Mouse (Mus musculus): ENCODE data around the gene Il6ra. TPM values are rescaled to one million over a fixed set of nuclear protein-coding genes. Genes with fewer than 3 reads are reported as not detected.

Gene Il6ra
- polyA plus RNA-seq, 1 experiment from 2014 or later, result 0.54 TPM

Other genes with a start within 250 kb of the Il6ra start
- gene Adar, start 198.2 kb downstream of the Il6ra start, polyA plus RNA-seq (2015; fragmentation: Nextera tagmentation; extraction: Ambion mirVana), result 30.0 and 33.4 TPM in 2 replicates
- gene Chrnb2, start 148.6 kb downstream of the Il6ra start, polyA plus RNA-seq (2015; fragmentation: Nextera tagmentation; extraction: Ambion mirVana), result 27.7 and 29.5 TPM in 2 replicates
- gene Ube2q1, start 139.6 kb downstream of the Il6ra start, polyA plus RNA-seq (2015; fragmentation: Nextera tagmentation; extraction: Ambion mirVana), result 11.3 TPM in 2 replicates
- 1.4 and 1.6 TPM in 2 replicates for gene She, start 81.8 kb downstream of the Il6ra start, polyA plus RNA-seq (2015; fragmentation: Nextera tagmentation; extraction: Ambion mirVana)
- gene Atp8b2, start 50.3 kb upstream of the Il6ra start, polyA plus RNA-seq (2015; fragmentation: Nextera tagmentation; extraction: Ambion mirVana), result 11.0 and 14.1 TPM in 2 replicates
- 134 and 145 TPM in 2 replicates for gene Hax1, start 85.6 kb upstream of the Il6ra start, polyA plus RNA-seq (2015; fragmentation: Nextera tagmentation; extraction: Ambion mirVana)
- 220 and 232 TPM in 2 replicates for gene 4933434E20Rik, start 138.4 kb upstream of the Il6ra start, polyA plus RNA-seq (2015; fragmentation: Nextera tagmentation; extraction: Ambion mirVana)
- gene Ubap2l, start 139.4 kb upstream of the Il6ra start, polyA plus RNA-seq (2015; fragmentation: Nextera tagmentation; extraction: Ambion mirVana), result 146 and 158 TPM in 2 replicates
- 471 and 509 TPM in 2 replicates for gene Tpm3, start 159.5 kb upstream of the Il6ra start, polyA plus RNA-seq (2015; fragmentation: Nextera tagmentation; extraction: Ambion mirVana)
- 0.22 and 0.42 TPM in 2 replicates for gene Nup210l, start 190.9 kb upstream of the Il6ra start, polyA plus RNA-seq (2015; fragmentation: Nextera tagmentation; extraction: Ambion mirVana)